Mouse (Mus musculus): ENCODE results near the gene Thap8. TPM values are rescaled to one million over a fixed set of nuclear protein-coding genes. Genes with fewer than 3 reads are reported as not detected.
"Not testable (repeated sequence)": the region's sequence is repeated elsewhere in the genome, so short reads cannot be mapped to it uniquely, and the experiment has no call there.

Gene Thap8
- under 1 TPM in 1 of 2 experiments, not detected in 1; 0.51 TPM for total RNA-seq (2021)

DNA sequence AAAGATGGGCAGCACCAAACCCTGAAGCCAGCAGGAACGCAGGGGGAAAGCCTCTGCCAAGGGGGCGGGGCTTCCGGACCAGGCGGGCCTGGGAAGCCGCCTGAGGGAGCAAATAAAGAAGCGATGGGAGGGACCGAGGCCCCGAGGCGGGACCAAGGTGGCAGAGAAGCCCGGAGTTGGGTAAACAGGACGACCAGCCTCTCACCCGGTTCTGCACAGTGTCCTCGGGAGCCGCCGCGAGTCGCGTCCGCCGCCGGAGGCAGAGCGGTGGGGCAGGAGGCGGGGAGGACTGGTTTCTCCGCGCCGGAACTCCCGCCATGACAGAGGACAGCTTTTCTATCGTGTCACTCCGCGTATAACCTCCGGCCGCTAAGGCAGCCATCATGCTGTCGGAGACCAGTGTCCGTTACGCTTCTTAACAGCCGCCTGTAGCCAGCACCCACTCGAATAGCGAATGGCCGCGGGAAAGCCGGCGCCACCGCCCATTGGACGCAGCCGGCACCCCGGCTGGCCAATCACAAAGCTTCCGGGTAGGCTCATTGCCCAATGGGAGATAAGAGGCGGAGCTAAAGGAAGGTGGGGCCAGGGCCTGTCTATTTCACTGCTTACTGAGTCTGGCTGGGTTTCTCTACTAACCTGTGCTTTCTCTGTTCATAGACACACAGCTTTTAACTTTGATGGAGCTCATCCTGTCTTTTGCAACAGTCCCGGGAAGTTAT, at the start of gene Thap8, which contains the start of gene Wdr62:
Thap8 (plus strand) TSS at position 144 of the 719 bp plus-strand sequence.
Wdr62 (minus strand) TSS at position 469 of the 719 bp plus-strand sequence.
- intact Hi-C loops (cut with DNase I): no loop called here
- peak; percentile 91 to 94 for DNase-seq (ENCODE audit: extremely low spot score in 1 of 2, low spot score in 2 of 2)

DNA sequence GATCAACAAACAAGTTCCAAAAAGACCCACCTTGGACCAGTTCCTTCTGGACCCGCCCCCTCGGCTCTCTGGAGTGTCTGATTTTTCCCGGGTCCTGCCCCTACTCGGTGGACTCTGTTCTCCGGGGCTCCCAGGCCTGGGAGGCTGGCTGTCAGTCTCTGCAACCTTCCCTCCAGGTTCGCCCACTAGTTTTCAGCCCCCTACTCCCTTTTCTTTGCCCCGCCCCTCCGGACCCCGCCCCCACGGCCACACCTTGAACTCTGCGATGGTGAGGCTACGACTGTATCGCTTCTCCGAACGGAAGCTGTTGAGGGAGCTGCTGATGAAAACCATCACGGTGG, 48.6 kb upstream of the Thap8 start:
- intact Hi-C loops (cut with DNase I): loop anchor here (5.0 kb wide), 1 partner anchor 61 kb away; the partner anchor contains the start of gene Clip3
- peak in 1 of 2 experiments; percentile 56 for DNase-seq (ENCODE audit: extremely low spot score in 1 of 2, low spot score in 2 of 2)

DNA sequence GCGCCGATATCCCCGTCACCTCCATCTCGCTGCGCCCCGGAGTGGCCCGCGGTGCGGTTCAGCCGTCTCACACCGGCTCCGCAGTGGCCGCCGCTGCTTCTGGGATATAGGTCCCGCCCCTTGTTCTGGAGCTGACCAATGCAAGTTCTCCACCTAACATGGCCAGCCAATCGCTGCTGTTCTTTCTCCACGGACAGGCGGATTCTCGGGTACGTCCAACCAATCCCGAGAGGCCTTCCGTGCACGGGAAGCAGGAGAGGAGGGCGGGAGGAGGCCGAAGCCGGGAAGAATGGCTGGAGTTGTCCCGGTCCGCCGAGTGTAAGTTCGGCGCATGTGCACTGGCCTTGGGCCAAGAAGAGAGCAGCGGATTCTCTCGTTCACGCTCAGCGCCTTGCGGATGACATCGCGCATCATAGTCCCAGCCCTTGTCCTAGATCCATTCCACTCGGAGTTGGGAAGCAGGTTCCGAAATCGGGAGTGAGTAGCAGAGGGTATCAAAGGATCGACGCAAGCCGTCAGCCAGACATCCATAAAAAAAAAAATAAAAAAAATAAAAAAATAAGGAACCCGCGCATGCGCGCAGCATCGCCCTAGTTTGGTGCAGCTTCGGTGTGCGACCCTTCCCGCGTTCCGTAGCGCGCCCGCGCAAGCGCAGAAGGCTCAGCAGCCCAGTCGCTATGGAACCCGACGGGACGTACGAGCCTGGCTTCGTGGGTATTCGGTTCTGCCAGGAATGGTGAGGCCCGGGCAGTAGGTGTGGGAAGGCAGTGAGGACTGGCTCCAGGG, 48.0 kb upstream of the Thap8 start, which contains the start of the genes Polr2i and Tbcb:
Polr2i (plus strand) TSS at position 280 of the 786 bp plus-strand sequence.
Tbcb (minus strand) TSS at position 604 of the 786 bp plus-strand sequence.
- intact Hi-C loops (cut with DNase I): loop anchor here (5.0 kb wide), 1 partner anchor 60 kb away; the partner anchor contains the start of gene Clip3
- peak; percentile 99 for DNase-seq (ENCODE audit: extremely low spot score in 1 of 2, low spot score in 2 of 2)

DNA sequence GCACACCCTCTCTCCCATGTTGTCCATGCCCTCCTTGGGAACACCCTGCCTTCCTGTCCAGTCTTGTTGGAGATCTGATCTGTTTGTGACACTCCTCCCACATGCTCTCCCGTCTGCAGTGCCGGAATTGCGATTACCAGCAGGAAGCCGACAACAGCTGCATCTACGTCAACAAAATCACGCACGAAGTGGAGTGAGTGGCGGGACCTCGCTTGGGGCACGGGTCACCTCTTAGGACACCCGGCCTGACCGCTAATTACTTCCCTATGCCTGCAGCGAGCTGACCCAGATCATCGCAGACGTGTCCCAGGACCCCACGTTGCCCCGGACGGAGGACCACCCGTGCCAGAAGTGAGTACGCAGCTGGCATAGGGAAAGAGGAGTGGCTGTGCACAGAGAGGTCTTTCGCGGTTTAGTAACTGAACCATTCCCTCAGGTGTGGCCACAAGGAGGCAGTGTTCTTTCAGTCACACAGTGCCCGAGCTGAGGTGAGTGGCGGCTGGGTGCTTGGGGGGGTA, 47.2 kb upstream of the Thap8 start:
- intact Hi-C loops (cut with DNase I): loop anchor here (5.0 kb wide), 1 partner anchor 60 kb away; the partner anchor contains the start of gene Clip3
- peak; percentile 48 to 82 for DNase-seq (ENCODE audit: extremely low spot score in 1 of 2, low spot score in 2 of 2)

DNA sequence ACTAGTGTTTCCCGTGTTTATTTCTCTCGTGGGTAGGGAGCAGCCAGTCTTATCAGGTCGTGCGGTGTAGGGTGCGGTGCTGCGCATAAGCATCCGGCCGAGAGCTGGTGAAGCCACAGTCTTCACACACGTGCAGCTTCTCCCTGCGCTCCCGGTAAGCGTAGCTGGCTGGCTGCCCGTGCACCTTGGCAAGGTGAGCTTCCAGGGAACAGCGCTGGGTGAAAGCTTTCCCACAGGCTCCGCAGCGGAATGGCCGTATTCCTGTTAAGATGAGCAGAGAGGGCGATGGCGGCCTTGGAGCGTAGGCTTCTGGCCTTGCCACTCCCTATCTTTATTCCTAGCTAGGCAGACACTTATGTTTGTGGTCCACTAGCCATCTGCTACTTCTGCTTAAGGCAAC, 46.5 kb upstream of the Thap8 start:
- intact Hi-C loops (cut with DNase I): loop anchor here (5.0 kb wide), 1 partner anchor 59 kb away; the partner anchor contains the start of gene Clip3
- DNase-seq (ENCODE audit: extremely low spot score in 1 of 2, low spot score in 2 of 2): peak in 1 of 2 experiments; percentile 62

DNA sequence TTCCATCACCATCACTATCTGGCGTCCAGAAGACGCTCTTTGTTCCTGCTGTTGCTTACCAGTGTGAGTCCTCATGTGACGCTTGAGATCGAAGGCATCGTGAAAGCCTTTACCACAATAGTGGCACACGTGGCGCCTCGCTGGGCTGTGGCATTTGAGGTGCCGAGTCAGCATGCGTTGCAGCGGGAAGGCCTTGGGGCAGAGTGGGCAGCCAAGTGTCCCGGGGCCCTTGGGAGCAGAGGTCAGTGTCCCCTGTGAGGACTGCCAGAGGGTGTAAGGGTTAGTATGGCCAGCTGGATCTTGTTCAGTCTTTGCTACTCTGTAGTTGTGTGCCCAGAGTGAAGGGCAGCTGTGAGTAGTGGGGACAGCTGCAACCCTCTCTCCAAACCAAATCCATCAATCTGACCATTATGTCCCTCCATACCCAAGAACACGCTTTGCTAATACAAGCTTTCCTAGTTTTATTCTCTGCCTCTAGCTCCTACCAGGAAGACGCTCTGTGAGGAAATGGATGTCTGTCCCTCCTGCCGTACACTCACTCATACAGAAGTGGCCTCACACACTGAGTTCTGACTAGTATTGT, 45.5 kb upstream of the Thap8 start:
- intact Hi-C loops (cut with DNase I): loop anchor here (5.0 kb wide), 1 partner anchor 58 kb away; the partner anchor contains the start of gene Clip3
- no peak for DNase-seq (ENCODE audit: extremely low spot score in 1 of 2, low spot score in 2 of 2)

DNA sequence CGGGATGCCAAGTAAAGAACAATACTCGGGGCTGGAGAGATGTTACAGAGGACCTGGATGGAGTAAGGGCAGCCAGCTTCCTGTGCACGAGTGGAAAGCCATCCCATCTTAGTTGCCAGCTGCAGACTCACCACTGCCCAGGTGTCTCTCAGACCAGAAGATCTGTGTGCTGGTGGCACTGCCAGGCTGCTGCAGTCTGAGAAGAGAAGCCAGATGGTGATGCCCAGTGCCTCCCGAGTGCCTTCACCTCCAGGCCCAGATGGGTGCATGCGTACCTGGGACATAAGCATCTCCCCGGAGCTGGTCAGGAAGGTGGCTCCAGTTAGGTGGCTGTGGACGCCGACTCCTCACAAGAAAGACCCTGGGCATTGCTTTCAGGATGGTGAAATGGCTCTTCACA, 44.8 kb upstream of the Thap8 start:
- intact Hi-C loops (cut with DNase I): no loop called here
- no peak for DNase-seq (ENCODE audit: extremely low spot score in 1 of 2, low spot score in 2 of 2)

DNA sequence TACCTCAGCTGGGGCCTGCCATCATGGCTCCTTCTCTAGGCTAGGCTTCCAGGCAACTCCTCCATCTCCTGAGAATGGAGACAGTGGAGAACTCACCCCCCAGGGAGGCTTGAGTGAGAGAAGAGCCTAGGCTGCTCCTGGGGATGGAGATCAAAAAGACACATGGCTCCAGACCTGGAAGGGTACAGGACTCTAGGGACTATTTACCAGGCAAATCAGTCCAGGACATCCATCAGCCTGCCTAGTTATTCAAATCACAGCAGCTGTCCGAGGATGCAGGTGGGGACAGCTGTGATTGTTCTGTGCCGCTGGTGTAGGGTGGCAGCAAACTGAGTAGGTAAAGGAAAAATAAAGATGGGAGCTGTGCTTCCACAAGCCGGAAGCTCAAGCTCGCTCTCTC, 44.3 kb upstream of the Thap8 start, which contains the start of gene Ovol3:
Ovol3 (minus strand) TSS at position 101 of the 400 bp plus-strand sequence.
- intact Hi-C loops (cut with DNase I): no loop called here
- no peak for DNase-seq (ENCODE audit: extremely low spot score in 1 of 2, low spot score in 2 of 2)

DNA sequence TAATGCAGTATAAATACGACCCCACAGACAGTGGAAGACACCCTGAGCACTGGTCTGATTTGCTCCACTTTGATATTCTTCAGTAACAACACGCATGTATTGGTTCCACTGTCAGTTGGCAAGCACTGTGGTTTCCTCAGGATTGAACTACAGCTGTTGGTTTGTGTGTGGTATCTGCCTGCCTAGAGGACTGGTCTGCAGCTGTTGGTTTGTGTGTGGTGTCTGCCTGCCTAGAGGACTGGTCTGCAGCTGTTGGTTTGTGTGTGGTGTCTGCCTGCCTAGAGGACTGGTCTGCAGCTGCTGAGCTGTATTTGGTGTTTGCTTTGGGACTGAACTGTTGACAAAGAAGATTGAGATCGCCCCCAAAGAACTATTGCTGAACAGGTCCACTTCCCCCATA, 42.5 kb upstream of the Thap8 start:
- DNase-seq (ENCODE audit: extremely low spot score in 1 of 2, low spot score in 2 of 2); intact Hi-C loops (cut with DNase I): not testable (repeated sequence)

DNA sequence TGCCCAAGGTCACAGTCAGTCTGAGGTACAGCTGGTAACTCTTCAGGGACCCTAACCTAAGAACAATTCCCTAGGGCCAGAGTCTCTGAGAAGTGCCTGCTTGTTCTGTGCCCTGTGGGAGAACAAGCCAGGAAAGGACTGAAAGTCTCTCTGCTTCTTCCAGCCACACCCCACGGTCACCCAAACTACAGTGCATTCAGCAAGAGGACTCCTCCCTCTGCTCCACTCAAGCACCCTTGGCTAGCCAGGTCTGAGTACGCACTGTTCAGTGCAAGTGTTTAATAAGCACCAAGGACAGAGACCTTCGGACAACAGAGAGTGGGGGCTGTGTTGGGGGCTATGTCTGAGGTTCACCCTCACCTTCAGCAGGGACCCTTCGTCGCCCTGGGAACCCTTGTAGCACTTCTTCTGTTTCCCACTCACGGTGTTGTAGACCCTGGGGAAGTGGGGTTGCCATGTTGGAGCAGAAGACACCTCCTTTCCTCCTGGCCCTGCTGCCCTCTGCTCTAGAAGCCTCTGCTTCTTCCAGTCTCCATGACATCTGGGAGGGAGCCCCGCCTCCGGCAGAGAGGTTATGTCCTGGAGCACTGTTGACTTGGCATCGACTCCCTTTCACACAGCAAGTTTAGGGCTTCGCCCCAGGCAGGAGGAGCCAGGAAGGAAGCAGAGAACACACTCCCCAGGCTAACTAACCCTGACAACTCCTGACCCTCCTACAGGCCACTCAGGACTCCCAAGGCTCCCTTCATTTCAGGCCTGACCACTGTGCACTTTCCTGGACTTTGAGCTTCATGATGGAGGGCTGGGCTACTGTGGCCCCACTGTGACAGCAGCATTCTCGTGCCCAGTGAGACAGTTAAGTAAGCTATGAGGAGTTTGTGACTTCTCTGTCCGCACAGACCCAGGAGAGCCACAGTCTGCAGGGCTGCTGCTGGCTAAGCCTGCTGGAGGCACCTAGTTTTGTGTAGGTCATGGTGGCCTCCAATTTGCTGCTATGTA, 27.6 kb upstream of the Thap8 start:
- intact Hi-C loops (cut with DNase I): no loop called here
- peak in 1 of 2 experiments; percentile 69 for DNase-seq (ENCODE audit: extremely low spot score in 1 of 2, low spot score in 2 of 2)

DNA sequence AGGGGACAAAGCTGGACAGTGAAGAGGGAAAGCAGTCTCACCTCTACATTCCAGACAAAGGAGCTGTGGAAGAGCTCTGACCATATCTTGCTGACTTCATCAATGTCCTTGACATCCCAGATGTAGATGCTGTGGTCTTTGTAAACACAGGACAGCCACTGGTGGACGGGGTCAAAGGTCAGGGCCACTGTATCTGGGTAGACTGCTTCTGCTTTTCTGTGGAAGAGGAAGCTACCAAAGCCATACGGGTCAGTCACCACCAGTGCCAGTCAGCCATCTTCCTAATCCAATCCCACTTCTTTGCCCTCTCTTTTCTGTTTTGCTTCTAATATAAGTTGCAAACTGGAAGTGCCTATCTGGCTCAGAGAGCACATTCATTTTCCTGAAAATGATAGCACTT, 14.9 kb upstream of the Thap8 start:
- DNase-seq (ENCODE audit: extremely low spot score in 1 of 2, low spot score in 2 of 2): no peak
- intact Hi-C loops (cut with DNase I): no loop called here

DNA sequence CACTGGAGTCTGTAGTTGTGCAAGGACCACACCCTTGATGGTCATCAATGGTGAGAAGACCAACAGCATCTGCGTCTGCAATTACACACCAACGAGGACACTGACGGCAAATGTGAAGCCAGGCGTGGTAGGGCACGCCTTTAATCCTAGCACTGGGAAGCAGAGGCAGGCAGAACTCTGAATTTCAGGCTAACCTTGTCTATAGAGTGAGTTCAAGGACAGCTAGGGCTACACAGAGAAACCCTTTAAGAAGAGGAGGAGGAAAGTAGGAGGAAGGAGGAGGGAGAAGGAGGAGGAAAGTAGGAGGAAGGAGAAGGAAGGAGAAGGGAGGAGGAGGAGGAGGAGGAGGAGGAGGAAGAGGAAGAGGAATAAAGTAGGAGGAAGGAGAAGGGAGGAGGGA, 14.4 kb upstream of the Thap8 start:
- intact Hi-C loops (cut with DNase I): no loop called here

DNA sequence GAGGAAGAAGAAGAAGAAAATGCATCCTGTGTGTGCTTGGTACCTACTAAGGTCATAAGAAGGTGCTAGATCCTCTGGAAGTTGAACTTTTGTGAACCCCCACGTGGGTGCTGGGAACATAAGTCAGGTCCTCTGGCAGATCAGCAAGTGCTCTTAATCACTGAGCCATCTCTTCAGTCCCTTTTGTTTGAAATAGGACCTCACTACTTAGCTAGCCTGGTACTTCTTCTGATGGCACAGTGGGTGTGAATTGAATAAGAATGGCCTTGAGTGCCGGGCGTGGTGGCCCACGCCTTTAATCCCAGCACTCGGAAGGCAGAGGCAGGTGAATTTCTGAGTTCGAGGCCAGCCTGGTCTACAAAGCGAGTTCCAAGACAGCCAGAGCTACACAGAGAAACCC, 14.0 kb upstream of the Thap8 start:
- intact Hi-C loops (cut with DNase I): no loop called here
- DNase-seq (ENCODE audit: extremely low spot score in 1 of 2, low spot score in 2 of 2): no peak

More for the DNA sequence above, 14.4 kb upstream of the Thap8 start:
- DNase-seq (ENCODE audit: extremely low spot score in 1 of 2, low spot score in 2 of 2): no peak

DNA sequence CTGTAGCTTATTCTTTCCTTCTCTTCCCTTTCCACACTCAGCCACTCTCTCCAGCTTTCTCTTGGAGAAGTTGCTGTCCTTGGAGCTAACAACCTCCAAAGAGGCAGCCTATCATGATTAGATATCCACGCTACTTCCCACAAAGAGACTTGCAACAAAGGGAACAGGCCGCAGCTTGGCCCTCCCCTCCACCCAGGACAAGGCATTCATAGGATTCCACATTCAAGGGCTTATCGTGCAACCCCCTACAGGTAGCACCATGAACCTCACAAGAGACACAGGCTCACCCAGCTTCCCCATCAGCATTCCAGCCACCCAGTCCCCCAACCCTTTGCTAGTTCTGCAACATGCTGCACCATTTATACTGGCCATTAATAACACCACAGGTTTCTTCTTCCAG, 13.1 kb upstream of the Thap8 start:
- no peak for DNase-seq (ENCODE audit: extremely low spot score in 1 of 2, low spot score in 2 of 2)
- intact Hi-C loops (cut with DNase I): no loop called here

DNA sequence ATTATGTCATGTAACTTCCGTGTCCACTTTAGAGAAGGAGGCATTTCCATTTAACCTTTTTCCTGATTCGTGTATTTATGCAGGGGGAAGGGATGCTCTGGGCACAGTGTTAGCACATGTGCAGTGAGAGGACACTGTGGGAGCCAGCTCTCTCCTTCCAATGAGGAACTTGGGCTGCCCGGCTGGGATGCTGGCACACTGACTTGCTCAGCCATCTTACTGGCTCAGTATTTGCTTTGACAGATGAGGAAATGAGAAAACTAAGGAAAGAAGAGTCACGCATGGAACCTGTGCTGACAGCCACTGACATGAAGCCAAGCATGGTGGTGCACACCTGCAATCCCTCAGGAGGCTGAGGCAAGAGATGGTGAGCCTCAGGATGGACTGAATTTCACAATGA, 10.3 kb upstream of the Thap8 start:
- DNase-seq (ENCODE audit: extremely low spot score in 1 of 2, low spot score in 2 of 2): no peak
- intact Hi-C loops (cut with DNase I): no loop called here

DNA sequence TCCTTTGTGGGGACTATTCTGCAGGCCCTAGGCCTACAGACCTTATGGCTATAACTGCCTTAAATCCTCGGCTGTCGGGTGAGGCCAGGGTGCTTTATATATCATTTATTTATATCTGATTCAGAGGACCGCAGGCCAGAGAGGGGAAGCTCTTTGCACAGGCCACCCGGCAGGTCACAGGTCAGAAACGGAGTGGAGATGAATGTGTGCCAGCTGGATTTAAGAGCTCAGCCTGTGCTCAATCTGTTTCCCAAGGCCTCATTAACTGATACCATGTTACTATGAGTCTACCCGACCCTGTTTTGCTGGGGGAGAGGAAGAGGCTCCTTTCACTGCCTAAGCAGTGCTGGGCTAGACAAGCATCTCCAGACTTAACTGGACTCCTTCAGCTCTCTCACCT, 5.5 kb upstream of the Thap8 start:
- DNase-seq (ENCODE audit: extremely low spot score in 1 of 2, low spot score in 2 of 2): no peak
- intact Hi-C loops (cut with DNase I): no loop called here

DNA sequence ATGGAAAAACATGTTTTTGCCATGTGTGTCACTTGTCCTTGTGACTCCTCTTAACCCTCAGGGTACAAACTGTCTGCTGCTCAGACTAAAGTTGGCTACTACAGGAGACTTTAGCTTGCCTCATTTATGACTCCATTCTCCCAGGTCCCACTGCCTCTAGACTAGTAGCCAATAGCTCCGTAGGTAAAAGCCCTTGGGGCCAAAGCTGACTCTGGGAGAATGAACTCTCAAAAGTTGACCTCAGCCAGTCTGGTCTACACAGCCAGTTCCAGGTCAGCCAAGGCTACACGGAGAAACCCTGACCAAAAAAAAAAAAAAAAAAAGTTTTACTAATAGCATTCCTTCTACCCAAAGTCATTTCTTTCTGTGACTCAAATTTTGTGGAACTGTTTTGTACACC, 983 bp upstream of the Thap8 start:
- DNase-seq (ENCODE audit: extremely low spot score in 1 of 2, low spot score in 2 of 2): no peak
- intact Hi-C loops (cut with DNase I): no loop called here

DNA sequence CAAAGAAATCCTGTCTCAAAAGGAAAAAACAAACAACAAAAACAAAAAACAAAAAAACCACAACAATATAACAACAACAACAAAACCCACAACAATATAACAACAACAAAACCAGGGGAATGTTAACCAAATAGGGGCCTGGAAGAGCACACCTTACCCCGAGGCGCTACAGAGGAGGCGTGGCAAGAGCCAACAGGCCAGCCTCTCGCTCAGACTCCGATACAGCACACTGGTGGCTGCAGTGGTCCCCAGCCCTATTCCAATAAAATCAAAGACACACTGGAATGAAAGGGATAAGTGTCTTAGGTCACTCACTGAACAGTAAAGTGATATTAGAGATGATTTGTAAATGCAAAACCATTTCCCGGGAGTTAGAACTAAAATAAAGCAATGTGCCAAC, 358 bp upstream of the Thap8 start:
- intact Hi-C loops (cut with DNase I): no loop called here
- DNase-seq (ENCODE audit: extremely low spot score in 1 of 2, low spot score in 2 of 2): no peak

Measured in left cerebral cortex, postnatal 10 days (tissue).